Mouse (Mus musculus): ENCODE measurements around the gene Slc16a8. TPM values are rescaled to one million over a fixed set of nuclear protein-coding genes. Genes with fewer than 3 reads are reported as not detected.
A peak's percentile ranks its signal among the peaks of the same experiment; 100 is the strongest.

The Slc16a8 gene
- polyA plus RNA-seq, 1 experiment from 2014 or later, result not detected

DNA sequence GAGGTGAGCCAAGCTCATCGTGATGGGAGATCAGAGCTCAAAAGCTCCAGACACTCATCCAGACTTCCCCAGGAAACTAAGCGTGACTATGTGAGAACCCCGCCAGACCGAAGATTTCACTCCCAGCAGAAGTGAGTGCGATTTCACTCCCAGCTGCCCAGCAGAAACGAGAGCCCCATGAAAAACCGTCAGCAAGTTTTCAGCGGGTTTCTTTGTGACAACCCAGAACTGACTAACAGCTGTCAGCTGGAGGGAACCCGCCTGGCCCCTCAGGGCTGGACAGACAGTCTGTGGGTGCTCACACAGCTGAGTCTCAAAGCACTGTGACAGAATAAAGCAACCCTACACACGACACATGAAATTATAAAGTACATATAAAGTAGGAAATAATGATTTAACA is 23.2 kb upstream of the Slc16a8 start:
- H3K4me3 ChIP-seq (ENCODE audit: inconsistent target), result no peak overlapping the region
- no peaks in the 10 kb centered on the region for H3K79me2 ChIP-seq (ENCODE audit: inconsistent target)
- WGBS (ENCODE audit: missing documents), result 86% methylated on average over 10 of the region's 10 CpGs
- H3K36me3 ChIP-seq (ENCODE audit: inconsistent target), result no peaks in the 10 kb centered on the region
- H3K27ac ChIP-seq, result no peak overlapping the region

DNA sequence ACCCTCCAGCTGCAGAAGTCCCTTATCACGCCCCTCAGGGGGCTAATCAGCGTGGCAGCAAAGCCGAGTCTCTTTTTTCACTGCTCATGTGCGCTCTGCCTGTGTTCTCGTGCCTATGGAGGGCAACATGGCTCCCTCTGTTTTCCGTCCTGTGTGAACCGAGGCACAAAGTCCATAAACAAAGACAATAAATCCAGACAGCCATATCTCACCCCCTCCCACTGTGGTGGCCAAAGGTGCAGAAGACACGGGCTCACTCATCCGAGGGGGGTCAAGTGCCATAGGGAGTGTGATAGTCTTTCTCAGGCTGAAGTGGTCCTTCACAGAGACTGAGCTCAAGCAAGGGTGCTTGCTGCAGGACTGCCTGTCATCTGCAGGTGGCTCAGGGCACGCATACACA is 18.5 kb upstream of the Slc16a8 start:
- H3K4me3 ChIP-seq (ENCODE audit: inconsistent target), result no peak overlapping the region
- H3K36me3 ChIP-seq (ENCODE audit: inconsistent target), result no peaks in the 10 kb centered on the region
- H3K79me2 ChIP-seq (ENCODE audit: inconsistent target), result no peaks in the 10 kb centered on the region
- 90% methylated on average over 10 of the region's 10 CpGs for WGBS (ENCODE audit: missing documents)
- H3K27ac ChIP-seq, result no peak overlapping the region

DNA sequence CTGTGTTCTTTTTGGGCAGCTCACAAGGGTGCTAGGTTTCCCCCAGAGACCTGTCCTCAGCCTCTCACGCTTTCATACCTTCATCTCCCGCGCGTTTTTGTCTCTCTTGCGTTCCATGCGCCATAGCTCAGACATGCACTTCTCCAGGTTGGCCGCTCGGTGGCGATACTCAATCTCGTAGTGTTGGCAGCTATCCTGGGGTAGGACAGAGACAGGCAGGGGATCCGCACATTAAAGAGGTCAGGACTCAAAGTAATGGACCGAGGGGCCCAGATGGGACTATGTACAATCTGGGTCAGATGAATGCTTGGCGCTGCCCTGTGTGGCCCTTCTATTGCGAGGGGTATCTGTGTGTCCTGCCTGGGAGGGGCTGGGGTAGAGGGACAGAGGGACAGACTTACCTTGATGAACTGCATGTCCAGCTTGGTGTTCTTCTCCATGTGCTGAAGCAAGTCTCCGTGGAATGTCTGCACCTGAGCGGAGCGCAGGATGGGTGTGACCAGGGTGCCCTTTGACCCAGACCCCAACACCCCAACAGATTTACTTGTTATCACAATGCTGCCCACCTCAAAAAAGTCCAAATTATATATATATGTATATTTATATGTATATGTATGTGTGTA is 16.7 kb upstream of the Slc16a8 start:
- H3K4me3 ChIP-seq (ENCODE audit: inconsistent target), result no peak overlapping the region
- no peaks in the 10 kb centered on the region for H3K79me2 ChIP-seq (ENCODE audit: inconsistent target)
- H3K36me3 ChIP-seq (ENCODE audit: inconsistent target), result no peaks in the 10 kb centered on the region
- 23% methylated on average over 17 of the region's 17 CpGs for WGBS (ENCODE audit: missing documents)
- no peak overlapping the region for H3K27ac ChIP-seq

DNA sequence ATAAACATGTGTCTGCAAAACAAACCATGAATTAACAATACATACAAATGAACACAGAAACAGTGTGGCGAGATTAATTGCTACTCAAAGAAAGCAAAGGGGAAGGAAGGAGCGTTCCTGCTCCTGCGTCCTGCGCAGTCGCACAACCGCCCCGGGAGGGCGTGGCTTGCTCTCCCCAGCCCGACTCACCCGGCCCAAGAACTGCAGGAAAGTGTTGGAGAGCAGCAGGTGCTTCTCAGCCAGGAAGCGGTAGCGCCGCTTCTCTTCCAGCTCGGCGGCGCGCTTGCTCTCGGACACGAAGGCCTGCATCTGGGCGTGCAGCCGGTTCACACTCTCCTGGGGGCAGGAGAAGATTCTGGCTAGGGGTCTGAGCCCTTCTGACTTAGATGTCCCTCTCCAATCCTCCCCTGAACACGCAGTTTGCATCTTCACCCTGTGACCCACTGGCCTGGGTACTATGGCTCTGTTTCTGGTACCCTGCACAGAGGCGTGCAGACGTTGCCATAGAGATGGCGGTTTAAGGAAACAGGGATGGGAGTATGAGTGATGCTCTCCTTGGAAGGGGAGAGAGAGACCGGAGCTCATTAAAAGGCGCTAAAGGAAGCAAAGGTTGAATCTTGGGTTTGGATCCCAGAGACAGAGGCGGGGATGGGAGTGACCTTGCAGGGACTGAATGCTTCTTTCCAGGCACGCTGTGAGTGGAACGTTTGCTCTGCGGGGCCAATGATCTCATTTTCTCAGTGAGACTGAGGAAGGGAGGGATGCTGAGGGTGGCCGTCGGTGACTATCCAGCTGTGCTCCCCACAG is 16.0 kb upstream of the Slc16a8 start:
- Histone ChIP-seq H3K4me3 (ENCODE audit: inconsistent target) (peak overlapping the region; percentile 9; the same call in 1 of the 2 replicates), H3K27ac (no peak overlapping the region), H3K36me3 (ENCODE audit: inconsistent target) (no peaks in the 10 kb centered on the region), H3K79me2 (ENCODE audit: inconsistent target) (no peaks in the 10 kb centered on the region)
- 3% methylated on average over 33 of the region's 33 CpGs for WGBS (ENCODE audit: missing documents)

DNA sequence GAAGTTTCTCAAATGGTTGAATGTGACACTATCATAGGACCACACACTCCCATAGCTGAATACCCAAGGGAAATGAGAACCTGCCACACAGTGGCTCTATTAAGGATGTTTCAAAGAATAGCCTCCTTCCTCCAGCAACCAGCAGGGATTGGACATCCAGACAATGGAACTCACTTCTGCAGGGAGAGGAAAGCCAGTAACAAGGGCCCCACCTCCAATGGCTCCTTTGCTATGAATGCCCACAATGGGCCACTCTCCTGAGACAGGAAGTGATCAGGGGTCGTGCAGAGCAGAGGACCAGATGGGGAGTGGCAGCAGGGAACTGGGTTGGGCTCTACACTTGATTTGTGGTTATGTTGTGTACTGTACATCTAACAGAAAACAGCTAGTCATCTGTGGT is 14.0 kb upstream of the Slc16a8 start:
- H3K36me3 ChIP-seq (ENCODE audit: inconsistent target), result no peaks in the 10 kb centered on the region
- WGBS (ENCODE audit: missing documents), result 8% methylated on average over 1 of the region's 1 CpGs
- no peak overlapping the region for H3K27ac ChIP-seq
- H3K4me3 ChIP-seq (ENCODE audit: inconsistent target), result no peak overlapping the region
- no peaks in the 10 kb centered on the region for H3K79me2 ChIP-seq (ENCODE audit: inconsistent target)

DNA sequence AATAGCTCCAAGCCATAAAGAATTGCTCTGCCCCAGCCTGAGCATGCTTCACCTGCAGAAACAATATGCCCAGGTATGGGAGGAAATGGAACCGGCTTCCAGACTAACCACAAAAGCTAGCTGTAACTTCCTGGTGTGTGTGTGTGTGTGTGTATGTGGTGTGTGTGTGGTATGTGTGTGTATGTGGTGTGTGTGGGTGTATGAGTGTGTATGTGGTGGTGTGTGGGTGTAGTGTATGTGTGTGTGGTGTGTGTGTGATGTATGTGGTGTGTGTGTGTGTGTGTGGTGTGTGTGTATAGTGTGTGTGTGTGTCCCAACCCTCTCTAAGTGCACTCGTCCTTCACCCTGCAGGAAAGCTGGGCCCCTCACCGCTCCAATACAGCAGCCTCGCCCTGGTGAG is 10.8 kb upstream of the Slc16a8 start:
- 18% methylated on average over 4 of the region's 4 CpGs for WGBS (ENCODE audit: missing documents)
- Histone ChIP-seq H3K79me2 (ENCODE audit: inconsistent target) (no peaks in the 10 kb centered on the region), H3K27ac (no peak overlapping the region), H3K4me3 (ENCODE audit: inconsistent target) (no peak overlapping the region), H3K36me3 (ENCODE audit: inconsistent target) (no peaks in the 10 kb centered on the region)

DNA sequence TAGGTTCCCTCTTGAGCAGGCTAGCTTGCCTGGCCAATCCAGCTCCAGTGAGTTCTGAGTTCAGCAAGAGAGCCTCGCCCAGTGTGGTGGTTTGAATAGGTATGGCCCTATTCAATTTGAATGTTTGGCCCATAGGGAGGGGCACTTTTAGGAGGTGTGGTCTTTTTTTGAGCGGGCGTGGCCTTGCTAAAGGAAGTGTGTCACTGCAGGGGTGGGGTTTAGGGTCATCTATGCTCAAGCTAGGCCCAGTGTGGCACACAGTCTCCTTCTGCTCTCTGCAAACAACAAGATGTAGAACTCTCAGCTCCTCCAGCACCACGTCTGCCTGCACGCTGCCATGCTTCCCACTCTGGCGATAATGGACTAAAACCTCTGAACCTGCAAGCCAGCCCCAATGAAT is 9.2 kb upstream of the Slc16a8 start:
- no peaks in the 10 kb centered on the region for H3K36me3 ChIP-seq (ENCODE audit: inconsistent target)
- no peaks in the 10 kb centered on the region for H3K79me2 ChIP-seq (ENCODE audit: inconsistent target)
- WGBS (ENCODE audit: missing documents), result 95% methylated on average over 6 of the region's 6 CpGs
- no peak overlapping the region for H3K27ac ChIP-seq
- H3K4me3 ChIP-seq (ENCODE audit: inconsistent target), result no peak overlapping the region

DNA sequence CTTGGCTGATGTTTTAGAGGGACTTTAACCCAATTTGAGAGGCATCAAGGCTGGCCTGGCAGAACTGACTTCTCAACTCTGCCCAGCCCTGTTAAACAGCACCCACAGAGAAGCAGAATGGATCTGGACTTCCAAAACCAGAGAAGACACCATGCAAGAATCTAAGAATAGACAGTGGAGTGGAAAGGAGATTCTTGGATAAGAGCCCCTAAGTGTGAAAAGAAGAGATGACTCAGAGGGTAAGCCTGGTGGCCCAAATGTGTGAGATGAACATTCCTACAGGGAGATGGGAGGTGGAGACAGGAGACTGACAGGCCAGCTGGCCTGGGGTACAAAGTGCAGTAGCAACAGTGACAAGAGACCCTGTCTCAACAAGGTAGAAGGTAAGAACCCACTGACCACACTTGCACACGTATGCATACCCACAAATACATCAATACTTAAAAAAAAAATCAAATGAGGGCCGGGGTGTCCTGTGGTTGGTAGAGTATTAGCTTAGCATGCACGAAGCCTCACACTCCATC is 8.3 kb upstream of the Slc16a8 start:
- 100% methylated on average over 3 of the region's 3 CpGs for WGBS (ENCODE audit: missing documents)
- Histone ChIP-seq H3K27ac (no peak overlapping the region), H3K36me3 (ENCODE audit: inconsistent target) (no peaks in the 10 kb centered on the region), H3K79me2 (ENCODE audit: inconsistent target) (no peaks in the 10 kb centered on the region), H3K4me3 (ENCODE audit: inconsistent target) (no peak overlapping the region)

DNA sequence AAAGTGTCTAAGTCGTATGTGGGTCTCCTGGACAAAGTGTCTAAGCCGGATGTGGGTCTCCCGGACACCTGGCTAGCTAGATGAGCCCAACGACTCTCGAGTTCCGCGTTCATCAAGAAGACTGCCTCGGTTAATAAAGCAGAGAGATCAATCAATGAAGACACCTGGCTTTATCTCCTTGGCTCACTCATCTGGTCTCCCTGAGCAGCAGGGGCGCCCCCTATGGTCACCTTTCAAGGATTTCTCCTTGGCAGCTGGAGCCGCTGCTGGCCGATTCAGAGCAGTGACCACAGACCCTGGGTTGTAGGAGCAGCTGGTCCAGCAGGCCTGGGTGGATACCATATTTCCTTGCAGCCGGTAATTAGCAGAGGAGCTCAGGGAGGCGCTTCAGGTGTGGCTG is 7.8 kb upstream of the Slc16a8 start:
- H3K27ac ChIP-seq, result no peak overlapping the region
- WGBS (ENCODE audit: missing documents), result 37% methylated on average over 13 of the region's 13 CpGs
- H3K79me2 ChIP-seq (ENCODE audit: inconsistent target), result no peaks in the 10 kb centered on the region
- H3K36me3 ChIP-seq (ENCODE audit: inconsistent target), result no peaks in the 10 kb centered on the region
- no peak overlapping the region for H3K4me3 ChIP-seq (ENCODE audit: inconsistent target)

DNA sequence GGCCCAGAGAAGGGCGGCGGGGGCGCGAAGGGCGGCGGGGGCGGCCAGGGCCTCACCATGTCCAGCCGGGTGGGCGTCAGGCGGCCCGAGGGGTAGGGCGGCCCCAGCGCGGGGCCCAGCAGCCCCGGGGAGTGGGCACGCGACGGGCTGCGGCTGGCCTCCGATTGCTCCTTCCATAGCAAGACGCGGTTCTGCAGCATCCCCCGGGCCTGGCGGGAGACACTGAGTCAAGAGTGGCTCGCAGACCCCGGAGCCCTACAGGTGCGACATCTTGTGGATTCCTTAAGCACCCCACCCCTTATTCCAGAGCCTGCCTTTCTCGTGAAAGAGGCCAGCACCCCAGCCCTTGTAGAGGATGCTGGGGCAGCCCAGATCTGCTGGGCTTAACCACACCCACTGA is 7.2 kb upstream of the Slc16a8 start:
- H3K27ac ChIP-seq, result no peak overlapping the region
- 2% methylated on average over 19 of the region's 28 CpGs for WGBS (ENCODE audit: missing documents)
- H3K4me3 ChIP-seq (ENCODE audit: inconsistent target), result no peak overlapping the region
- H3K79me2 ChIP-seq (ENCODE audit: inconsistent target), result no peaks in the 10 kb centered on the region
- H3K36me3 ChIP-seq (ENCODE audit: inconsistent target), result no peaks in the 10 kb centered on the region

DNA sequence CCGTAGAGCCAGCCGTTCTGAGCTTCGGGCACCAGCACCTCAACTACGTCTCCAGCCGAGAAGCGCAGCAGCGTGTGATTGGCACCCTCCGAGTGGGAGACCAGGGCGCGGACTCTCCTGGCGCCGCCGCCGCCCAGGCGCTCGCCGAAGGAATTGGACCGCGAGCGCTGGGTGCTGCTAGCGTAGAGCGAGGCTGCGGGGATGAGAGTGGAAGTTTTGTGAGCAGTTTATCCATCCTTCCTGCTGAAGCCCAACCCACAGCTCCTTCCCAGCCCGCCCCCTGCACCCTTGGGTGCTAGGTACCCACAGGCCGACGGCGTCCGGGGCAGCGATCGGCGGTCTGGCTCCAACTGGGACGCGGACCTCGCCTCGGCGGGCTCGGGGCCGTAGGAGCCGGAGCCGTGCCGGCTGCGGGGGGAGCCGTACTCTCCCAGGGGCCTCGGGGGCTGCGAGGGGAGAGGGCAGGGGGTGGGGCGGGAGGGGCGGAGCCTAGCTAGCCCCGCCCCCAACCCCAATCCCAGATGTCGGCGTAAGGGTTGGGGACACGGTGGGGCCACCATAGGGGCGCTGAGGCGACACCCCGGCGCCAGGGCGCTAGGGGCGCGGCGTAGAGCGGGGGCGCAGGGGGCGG is 6.6 kb upstream of the Slc16a8 start:
- 1% methylated on average over 50 of the region's 62 CpGs for WGBS (ENCODE audit: missing documents)
- H3K27ac ChIP-seq, result no peak overlapping the region
- no peaks in the 10 kb centered on the region for H3K79me2 ChIP-seq (ENCODE audit: inconsistent target)
- H3K36me3 ChIP-seq (ENCODE audit: inconsistent target), result no peaks in the 10 kb centered on the region
- no peak overlapping the region for H3K4me3 ChIP-seq (ENCODE audit: inconsistent target)

DNA sequence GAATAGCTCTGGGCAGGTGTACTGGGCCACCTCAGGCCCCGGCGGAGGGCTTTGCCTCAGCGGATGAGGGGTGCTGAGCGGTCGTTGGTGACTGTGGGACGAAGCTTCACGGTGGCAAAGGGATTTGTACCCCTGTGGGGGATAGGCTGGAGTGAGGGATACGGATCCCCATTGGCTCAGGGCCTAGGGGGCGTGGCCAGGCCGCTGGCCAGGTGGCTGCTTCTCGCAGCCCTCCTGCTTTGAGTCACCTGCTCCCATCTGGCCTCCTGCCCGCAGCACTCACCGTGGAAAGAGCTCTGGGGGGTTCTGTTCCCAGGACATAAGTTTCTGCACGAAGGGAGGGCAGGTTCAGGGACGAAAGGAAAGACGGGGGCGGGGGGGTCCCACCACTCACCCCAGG is 4.0 kb upstream of the Slc16a8 start:
- Histone ChIP-seq H3K27ac (no peak overlapping the region), H3K36me3 (ENCODE audit: inconsistent target) (no peaks in the 10 kb centered on the region), H3K4me3 (ENCODE audit: inconsistent target) (no peak overlapping the region), H3K79me2 (ENCODE audit: inconsistent target) (no peaks in the 10 kb centered on the region)
- WGBS (ENCODE audit: missing documents), result 57% methylated on average over 17 of the region's 17 CpGs

DNA sequence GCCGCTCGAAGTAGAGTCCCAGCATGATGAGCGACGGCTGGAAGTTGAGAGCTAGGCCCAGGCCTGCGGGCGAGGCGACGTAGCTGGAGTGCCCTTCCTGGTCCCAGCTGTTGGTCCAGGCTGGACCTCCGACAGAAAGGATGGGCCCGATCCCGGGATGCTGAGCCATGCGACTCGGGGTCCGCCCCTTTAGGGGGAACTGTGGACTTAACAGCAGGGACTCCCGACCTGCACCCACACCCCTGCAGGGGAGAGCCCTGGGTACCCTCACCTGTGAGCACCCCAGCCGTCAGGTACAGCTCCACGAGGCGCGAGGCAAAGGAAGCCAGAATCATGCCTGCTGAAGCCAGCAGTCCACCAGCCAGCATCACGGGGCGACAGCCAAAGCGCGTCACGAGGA is 2.0 kb downstream of the Slc16a8 start:
- H3K27ac ChIP-seq, result no peak overlapping the region
- 49% methylated on average over 24 of the region's 24 CpGs for WGBS (ENCODE audit: missing documents)
- H3K36me3 ChIP-seq (ENCODE audit: inconsistent target), result no peaks in the 10 kb centered on the region
- H3K79me2 ChIP-seq (ENCODE audit: inconsistent target), result no peaks in the 10 kb centered on the region
- H3K4me3 ChIP-seq (ENCODE audit: inconsistent target), result no peak overlapping the region

DNA sequence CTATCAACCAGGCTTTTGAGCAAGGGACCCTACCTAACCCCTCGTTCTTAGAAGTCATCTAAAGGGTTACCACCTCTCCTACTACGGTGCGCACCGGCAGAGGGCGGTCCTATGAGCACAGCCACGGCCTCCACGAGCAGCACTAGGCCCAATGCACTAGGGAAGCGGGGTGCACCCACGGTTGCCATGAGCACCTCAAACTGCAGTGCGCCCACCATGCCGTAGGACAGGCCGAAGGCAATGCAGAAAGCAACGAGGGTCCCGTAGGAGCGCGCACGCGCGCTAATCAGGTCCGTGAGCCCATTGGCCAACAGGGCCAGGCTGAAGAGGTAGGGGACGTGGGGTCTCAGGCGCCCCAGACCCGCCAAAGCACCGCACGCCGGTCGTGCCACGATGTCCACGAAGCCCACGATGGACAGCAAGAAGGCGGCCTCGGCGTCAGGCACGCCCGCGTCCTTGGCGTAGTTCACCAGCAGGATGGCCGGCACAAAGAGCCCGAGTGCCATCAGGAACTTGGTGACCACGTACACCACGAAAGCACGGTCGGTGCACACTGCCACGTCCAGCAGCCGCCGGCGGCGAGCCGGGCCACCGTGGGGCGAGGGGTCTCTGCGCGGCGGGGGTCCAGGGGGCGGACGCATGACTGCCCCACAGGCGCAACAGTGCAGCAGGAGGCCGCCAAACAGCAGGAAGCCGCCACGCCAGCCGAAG is 2.6 kb downstream of the Slc16a8 start:
- Histone ChIP-seq H3K4me3 (ENCODE audit: inconsistent target) (no peak overlapping the region), H3K79me2 (ENCODE audit: inconsistent target) (no peaks in the 10 kb centered on the region)
- 4% methylated on average over 61 of the region's 61 CpGs for WGBS (ENCODE audit: missing documents)

More for the DNA sequence above, 2.6 kb downstream of the Slc16a8 start:
- Histone ChIP-seq H3K36me3 (ENCODE audit: inconsistent target) (no peaks in the 10 kb centered on the region), H3K27ac (no peak overlapping the region)

Data from macrophage (primary cell).